Mouse (Mus musculus): Measurements from ENCODE around the gene Olfr1382. TPM values are rescaled to one million over a fixed set of nuclear protein-coding genes. Genes with fewer than 3 reads are reported as not detected.
"Not testable (repeated sequence)": the region's sequence is repeated elsewhere in the genome, so short reads cannot be mapped to it uniquely, and the experiment has no call there.

The Olfr1382 gene
- polyA plus RNA-seq, 1 experiment, result not detected

GRCm38 (mm10) chr11:49556578-49556977 lies 28.5 kb downstream of the Olfr1382 start, which contains the start of gene Olfr1380:
Gene Olfr1380, plus strand, starts transcription at chr11:49556878.
- H3K79me2 ChIP-seq (ENCODE audit: control insufficient read depth, insufficient read depth); H3K36me3 ChIP-seq (ENCODE audit: control insufficient read depth, insufficient read depth); H3K79me3 ChIP-seq (ENCODE audit: low read depth); H3K27me3 ChIP-seq (ENCODE audit: control insufficient read depth, insufficient read depth, insufficient read length); H3ac ChIP-seq (ENCODE audit: control insufficient read depth, insufficient read length, low read depth); H3K4me3 ChIP-seq (ENCODE audit: insufficient read depth, poor library complexity, severe bottlenecking): not testable (repeated sequence)

GRCm38 (mm10) chr11:49575054-49575453 lies 47.0 kb downstream of the Olfr1382 start:
- not testable (repeated sequence) for H3ac ChIP-seq (ENCODE audit: control insufficient read depth, insufficient read length, low read depth); H3K36me3 ChIP-seq (ENCODE audit: control insufficient read depth, insufficient read depth); H3K27me3 ChIP-seq (ENCODE audit: control insufficient read depth, insufficient read depth, insufficient read length); H3K4me3 ChIP-seq (ENCODE audit: insufficient read depth, poor library complexity, severe bottlenecking); H3K79me3 ChIP-seq (ENCODE audit: low read depth); H3K79me2 ChIP-seq (ENCODE audit: control insufficient read depth, insufficient read depth)

DNA sequence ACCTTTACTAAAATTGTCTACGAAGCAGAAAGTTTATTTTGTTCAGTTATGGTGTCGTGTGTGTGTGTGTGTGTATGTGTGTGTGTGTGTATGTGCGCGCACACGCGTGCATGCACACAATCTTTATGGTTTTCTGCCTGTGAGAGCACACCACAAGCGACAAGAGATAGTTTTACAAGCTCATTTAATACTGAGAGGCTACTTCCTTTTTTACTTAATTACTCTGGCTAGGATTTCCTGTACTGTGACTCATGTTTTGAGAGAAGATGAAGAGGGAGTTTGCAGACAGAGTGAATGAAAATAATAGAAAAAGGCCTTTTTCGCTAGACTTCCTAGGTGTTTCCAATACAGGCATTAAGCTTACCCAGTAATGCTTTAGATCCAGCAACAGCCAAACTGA lies 52.4 kb downstream of the Olfr1382 start:
- H3K36me3 ChIP-seq (ENCODE audit: control insufficient read depth, insufficient read depth); H3K79me2 ChIP-seq (ENCODE audit: control insufficient read depth, insufficient read depth); H3K79me3 ChIP-seq (ENCODE audit: low read depth); H3K27me3 ChIP-seq (ENCODE audit: control insufficient read depth, insufficient read depth, insufficient read length); H3ac ChIP-seq (ENCODE audit: control insufficient read depth, insufficient read length, low read depth); H3K4me3 ChIP-seq (ENCODE audit: insufficient read depth, poor library complexity, severe bottlenecking): not testable (repeated sequence)

Other genes with a start within 250 kb of the Olfr1382 start
- not detected for gene Olfr1393, start 249.9 kb upstream of the Olfr1382 start, polyA plus RNA-seq (2012; fragmentation: generic; extraction: Trizol)
- not detected for gene Olfr1392, start 243.0 kb upstream of the Olfr1382 start, polyA plus RNA-seq (2012; fragmentation: generic; extraction: Trizol)
- not detected for gene Olfr10, start 223.5 kb upstream of the Olfr1382 start, polyA plus RNA-seq (2012; fragmentation: generic; extraction: Trizol)
- gene Olfr1391, start 205.5 kb upstream of the Olfr1382 start, polyA plus RNA-seq (2012; fragmentation: generic; extraction: Trizol), result not detected
- not detected for gene Olfr1390, start 193.1 kb upstream of the Olfr1382 start, polyA plus RNA-seq (2012; fragmentation: generic; extraction: Trizol)
- not detected for gene Olfr1389, start 105.2 kb upstream of the Olfr1382 start, polyA plus RNA-seq (2012; fragmentation: generic; extraction: Trizol)
- not detected for gene Olfr1388, start 91.6 kb upstream of the Olfr1382 start, polyA plus RNA-seq (2012; fragmentation: generic; extraction: Trizol)
- gene Olfr1387, start 72.9 kb upstream of the Olfr1382 start, polyA plus RNA-seq (2012; fragmentation: generic; extraction: Trizol), result not detected
- gene Olfr1386, start 63.2 kb upstream of the Olfr1382 start, polyA plus RNA-seq (2012; fragmentation: generic; extraction: Trizol), result not detected
- not detected for gene Olfr1385, start 39.2 kb upstream of the Olfr1382 start, polyA plus RNA-seq (2012; fragmentation: generic; extraction: Trizol)
- not detected for gene Olfr1384, start 21.5 kb upstream of the Olfr1382 start, polyA plus RNA-seq (2012; fragmentation: generic; extraction: Trizol)
- gene Olfr1383, start 8.6 kb upstream of the Olfr1382 start, polyA plus RNA-seq (2012; fragmentation: generic; extraction: Trizol), result not detected
- gene Olfr1381, start 15.2 kb downstream of the Olfr1382 start, polyA plus RNA-seq (2012; fragmentation: generic; extraction: Trizol), result not detected
- not detected for gene Olfr1380, start 28.6 kb downstream of the Olfr1382 start, polyA plus RNA-seq (2012; fragmentation: generic; extraction: Trizol)
- 0.02 TPM for gene Flt4, start 81.0 kb downstream of the Olfr1382 start, polyA plus RNA-seq (2012; fragmentation: generic; extraction: Trizol)
- not detected for gene Scgb3a1, start 135.4 kb downstream of the Olfr1382 start, polyA plus RNA-seq (2012; fragmentation: generic; extraction: Trizol)
- 20.4 TPM for gene Cnot6, start 184.5 kb downstream of the Olfr1382 start, polyA plus RNA-seq (2012; fragmentation: generic; extraction: Trizol)

Data from C2C12 (cell line).